Mouse (Mus musculus): ENCODE measurements around the gene Agtr1b. TPM values are rescaled to one million over a fixed set of nuclear protein-coding genes. Genes with fewer than 3 reads are reported as not detected.
A peak's percentile ranks its signal among the peaks of the same experiment; 100 is the strongest.

Agtr1b gene
- total RNA-seq (2021) (10 to 100 TPM in 1 of 2 experiments, 1 to 10 TPM in 1; 8.9 to 11.9 TPM), polyA plus RNA-seq (2012; rRNA removed) (5.5 and 7.0 TPM in 2 replicates)
- long read RNA-seq, transcript Agtr1b-201 (2 exons, 2,147 nt): major isoform, 11 of 13 reads
- long read RNA-seq, partial matches to known transcripts: 0 of 13 reads
- long read RNA-seq, other reads (novel, unspliced or antisense): 2 of 13 reads

DNA sequence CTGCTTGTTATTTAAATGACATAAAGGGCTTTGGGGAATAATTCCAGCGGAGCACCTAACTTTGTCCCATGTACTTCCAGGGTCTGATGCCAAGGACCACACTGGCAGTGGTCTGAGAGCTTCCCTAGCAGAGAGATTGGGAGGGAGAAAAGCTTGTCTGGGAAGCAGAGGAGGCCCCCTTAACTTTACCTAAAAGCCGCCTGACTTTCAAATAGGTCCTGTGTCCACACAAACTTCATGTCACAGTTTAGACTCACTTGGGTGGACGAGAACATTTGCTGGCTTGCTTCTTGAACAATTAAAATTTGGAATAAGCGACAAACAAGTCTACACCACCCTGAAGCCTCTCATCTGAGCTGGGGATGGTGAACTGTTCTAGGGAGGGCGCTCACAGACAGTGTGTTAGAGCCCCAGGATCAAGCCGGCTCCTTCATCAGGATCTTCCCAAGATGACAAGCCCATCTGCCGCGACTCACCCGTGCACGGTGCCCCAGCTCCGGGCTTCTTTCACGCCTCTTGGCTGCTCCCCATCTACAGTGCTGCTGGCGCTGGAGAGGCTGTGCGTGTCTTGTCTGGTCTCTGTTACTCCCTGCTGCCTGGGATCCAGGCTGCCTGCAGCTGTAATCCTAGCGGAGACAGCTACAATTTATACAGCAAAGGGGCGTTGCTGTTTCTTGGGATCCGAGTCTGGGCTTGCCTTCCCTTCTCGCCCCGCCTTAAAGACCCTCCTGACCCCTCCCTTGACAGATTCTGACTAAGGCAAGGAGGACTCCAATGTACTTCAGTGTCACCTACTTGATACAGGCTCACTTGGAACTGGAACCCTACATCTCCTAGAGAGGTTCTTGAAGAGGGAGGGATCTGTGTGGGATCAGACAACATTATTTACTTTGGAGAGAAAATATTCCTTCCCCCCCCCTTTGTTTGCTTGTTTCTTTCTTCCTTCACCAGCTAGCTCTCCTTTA, at the start of gene Agtr1b:
Gene Agtr1b (minus strand): TSS at position 620 of the 965 bp plus-strand sequence.
- DNase-seq: peak; percentile 59

DNA sequence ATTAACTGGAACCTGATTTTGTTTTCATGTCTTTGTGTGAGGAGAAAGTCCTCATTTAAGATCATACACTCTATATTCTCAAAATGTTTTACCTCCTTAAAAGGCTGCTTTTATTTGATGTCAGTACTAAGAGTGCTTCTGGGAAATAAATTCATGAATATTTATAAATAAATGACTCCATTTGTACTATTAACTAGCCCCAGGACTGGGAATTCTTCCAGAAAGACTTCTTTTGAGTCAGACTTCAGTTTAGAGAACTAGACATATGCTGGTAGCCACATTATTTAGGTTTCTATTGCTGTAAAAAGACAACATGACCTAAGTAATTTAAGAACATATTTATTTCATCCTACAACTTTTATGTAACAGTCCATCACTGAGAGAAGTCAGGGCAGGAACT, 13.4 kb downstream of the Agtr1b start:
- no peak for DNase-seq

DNA sequence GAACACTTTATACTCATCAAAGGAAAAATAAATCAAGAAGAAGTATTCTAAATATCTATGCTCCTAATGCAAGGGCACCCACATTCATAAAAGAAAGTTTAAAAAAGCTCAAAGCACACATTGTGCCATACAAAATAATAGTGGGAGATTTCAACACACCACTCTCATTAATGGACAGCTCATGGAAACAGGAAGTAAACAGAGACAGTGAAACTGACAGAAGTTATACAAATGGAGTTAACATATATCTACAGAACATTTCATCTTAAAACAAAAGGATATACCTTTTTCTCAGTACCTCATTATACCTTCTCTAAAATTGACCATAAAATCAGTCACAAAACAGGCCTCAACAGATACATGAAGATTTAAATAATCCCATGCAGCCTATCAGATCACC, 18.8 kb downstream of the Agtr1b start:
- no peak for DNase-seq

DNA sequence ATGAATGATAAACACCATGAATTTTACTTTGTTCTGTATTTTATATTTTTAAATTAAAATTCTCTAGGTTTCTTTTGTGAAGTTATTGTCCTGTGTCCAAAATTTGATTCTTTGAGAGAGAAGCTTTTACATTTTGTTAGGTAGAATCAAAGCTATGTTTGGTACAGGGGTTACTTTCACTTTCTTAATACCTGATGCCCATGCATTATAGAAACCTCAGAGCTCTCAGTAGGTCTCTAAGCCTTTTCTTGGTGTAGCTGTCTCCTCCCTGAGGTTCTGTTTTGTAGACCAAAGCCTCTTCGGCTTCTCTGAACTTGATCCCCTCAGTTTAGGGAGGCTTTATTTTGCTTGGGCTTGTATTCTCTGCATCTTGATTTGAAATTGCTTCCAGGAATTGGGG, 26.6 kb downstream of the Agtr1b start:
- DNase-seq: no peak

DNA sequence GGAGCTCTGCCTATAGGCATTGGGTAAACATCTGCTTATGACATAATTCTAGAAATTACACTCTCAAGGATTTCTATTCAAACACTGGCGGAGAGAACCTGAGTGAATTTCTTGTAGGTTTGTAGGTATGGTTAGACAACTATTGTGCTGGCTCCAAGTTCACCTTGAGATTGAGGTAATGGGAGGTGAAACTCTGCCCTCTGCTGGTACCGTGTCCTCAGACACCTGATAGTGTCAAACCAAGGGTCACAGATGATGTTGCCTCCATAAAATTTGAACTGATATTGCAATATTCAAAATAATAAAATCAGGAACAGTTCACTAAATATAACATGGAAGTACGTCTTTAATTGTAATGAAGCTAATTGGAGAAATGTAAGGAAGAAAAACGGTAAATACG, 32.3 kb downstream of the Agtr1b start:
- DNase-seq: peak; percentile 39

DNA sequence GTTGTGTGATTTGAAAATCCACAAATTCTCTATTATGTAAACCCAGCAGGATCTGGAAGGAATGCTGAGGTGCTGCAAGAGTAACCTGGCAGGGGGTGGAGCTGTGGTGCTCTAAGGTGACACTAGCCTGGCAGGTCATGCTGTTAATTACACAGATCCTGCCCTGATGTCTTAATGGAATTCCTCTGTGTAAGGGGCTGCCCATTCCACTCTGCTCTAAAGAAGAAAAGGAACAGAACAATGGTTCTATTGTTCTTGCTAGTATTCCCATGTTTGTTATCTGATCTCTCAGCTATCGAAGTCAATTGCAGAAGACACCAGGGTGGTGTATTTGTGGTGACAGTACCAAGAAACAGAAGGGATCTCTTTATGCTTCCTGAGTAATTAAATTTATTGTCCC, 49.7 kb downstream of the Agtr1b start:
- no peak for DNase-seq

DNA sequence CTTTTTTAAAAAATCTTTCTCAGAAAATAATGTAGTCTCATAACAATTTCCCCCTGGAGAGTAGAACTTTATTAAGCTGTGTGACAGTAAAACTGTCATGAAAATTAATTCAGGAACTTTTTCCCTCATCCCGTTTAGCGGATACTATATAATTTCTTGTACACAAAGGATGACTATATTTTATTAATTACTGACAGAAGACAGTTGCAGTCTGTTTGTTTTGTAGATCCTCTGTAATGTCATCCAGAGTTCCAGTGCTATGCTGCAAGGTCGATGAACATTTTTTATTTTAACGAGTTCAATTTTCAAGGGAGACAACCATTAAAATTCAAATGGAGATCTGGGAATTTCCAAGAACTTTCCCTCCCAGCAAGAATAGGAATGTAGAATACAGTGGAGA, 57.8 kb downstream of the Agtr1b start:
- no peak for DNase-seq

DNA sequence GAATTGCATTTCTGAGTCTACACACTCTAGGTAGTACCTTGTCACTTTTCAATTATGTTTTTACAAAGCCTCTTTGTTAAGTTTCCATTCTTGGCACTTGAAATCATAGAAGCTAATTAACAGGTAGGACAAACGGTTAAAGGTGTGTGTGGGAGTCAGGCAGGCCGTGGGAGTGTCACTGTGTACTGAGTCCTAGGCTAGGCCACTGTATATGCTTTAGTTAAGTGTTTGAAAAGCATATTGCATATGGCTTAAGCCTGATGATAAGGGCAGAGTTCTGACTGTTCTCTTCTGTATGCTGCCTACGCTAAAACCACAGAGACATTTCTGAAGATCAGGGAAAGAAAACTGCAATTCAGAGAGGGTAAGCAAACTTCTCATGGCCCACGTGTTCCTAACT, 59.7 kb downstream of the Agtr1b start:
- no peak for DNase-seq

DNA sequence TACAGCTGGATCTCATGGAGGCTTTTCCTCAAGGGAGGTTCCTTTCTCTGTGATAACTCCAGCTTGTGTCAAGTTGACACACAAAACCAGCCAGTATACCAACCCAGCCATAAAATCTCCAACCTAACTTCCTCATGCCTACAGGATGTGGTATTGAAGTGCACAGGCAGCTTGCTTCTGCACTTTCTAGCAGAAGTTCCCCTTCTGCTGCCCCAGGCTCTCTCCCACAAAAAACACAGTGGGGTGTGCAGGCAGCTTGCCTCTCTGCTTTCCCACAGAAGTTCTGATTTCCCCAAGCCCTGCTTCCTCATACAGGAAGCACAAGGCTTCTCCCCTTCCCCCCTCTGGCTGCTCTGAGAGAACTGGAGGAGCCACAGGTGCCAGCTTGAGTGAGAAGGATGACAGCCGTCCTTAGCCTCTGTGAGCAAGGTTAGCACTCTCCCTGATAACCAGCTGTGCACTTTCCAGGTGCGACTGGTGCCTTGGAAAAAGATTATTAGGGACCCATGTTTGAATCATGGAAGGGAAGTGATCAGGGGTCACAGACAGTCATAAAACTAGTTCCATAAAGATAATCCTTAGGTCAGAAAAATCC, 62.1 kb downstream of the Agtr1b start:
- peak; percentile 11 for DNase-seq

DNA sequence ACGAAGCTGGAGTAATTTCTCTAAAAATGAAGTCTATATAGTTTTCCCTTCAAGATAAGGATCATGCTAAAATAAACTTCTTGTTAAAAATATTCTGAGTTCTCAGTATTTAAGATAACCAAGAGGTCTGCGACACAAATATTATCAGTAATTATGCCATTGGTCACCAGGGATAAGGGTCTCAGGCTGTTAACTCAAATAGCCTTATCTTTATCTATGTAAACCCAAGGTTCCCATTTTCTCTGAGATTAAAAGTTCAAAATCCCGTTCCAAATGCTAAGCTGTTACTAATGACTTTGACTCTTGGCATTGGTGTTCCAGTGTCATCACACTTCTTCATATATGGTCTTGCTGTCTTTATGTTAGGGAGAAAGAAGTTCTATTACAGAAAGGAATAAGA, 71.4 kb downstream of the Agtr1b start:
- no peak for DNase-seq

DNA sequence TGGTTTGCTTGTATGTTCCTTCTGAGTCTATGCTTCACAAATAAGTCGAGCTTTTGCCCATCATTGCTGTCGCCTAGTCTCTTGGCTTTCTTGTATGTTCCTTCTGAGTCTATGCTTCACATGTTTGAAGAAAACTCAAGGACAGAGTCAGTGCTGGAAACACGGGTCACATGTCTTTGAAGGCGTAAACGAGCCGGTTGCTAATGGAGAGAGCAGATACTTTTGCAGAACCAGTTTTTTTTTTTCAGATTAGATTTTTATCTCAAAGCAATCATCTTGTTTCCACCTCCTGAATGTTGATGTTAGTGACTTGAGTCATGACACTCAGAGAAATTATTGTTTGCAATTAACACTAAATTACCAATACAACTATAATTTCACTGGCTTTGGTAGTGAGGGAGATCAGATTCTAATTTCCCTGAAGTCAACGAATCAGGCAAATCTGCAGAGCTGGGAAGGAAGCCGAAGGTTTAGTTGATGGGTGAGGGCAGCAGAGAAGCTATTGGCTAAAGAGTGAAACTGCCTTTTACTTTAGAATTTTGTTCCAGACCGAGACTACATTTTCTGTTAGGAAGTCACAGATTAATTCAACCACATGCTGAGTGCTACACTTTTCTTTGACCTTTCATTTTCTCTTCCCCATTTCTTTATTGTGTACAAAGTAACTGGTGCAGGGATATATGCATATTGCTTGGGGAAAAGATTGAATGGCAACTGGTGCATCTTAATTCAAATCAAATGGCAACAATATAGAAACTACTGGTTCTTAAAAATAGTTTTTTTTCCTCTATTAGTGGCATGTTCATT, 72.2 kb downstream of the Agtr1b start:
- DNase-seq: no peak

DNA sequence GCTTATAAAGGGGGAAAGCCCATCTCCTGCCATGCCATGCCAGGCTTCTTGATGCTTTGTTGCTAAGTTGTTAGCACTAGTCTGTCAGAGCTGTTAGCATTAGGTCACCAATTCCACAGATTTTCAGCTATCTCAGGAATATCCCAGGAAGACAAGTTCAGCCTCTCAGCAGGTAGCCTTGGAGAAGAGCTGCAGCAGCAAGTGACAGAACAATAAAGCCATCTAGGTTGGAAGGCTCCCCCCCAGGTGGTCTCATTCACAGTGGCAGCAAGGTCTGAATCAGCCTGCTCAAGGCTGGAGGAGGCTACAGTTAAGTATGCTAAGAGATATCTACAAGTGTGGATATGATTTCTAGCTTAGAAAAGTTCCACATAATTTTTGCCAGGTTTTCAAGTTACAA, 75.6 kb downstream of the Agtr1b start:
- DNase-seq: no peak

DNA sequence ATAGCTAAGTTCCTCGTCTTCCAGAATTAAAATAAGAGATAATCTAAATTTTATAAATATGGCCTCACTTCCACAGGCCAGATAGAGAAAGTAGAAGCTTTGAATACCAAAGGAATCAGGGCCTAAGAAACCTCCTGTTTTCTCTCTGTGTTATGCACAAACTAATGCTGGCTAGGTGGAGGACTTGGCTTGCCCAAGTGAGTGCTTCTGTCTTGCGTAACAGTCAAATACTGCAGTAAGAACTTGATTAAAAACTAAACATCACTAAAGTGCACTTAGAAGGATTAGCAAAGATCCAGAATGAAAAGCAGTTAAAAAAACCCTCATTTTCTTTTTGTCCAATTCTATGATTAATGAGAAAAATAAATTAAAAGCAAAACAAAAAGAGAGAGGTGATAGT, 78.2 kb downstream of the Agtr1b start:
- no peak for DNase-seq

DNA sequence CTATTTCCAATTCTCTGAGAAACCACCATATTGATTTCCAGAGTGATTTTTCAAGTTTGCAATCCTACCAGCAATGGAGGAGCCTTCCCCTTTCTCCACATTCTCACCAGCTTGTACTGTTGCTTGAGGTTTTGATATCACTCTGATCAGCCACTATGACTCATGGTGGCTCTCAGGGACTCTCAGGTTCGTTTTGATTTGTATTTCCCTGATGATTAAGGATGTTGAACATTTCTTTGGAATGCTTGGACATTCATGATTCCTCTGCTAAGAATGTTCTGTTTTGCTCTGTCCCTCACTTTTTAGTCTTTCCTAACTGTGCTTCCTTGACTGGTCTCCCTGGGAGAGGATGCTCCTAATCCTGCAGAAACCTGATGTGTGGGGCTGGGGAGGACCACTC, 85.2 kb downstream of the Agtr1b start:
- DNase-seq: no peak

DNA sequence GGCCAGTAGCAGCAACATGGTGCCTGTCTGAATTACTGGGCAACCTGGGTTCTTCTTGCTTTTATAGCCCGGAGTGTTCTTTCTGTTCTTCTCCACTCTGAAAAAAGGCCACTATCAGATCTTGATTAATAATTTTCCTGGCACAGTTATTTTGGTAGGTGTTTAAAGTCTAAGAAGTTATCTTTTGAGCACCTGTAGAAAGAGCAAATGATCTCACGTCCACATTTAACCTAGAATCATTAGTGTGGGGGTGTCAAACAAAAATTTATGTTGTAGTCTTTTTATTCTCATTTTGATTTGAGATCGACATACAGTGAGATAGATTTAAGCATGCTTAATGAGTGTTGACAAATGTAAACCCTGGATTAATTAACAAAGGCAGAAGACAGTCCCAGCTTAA, 91.3 kb downstream of the Agtr1b start, which contains the start of gene Cpb1:
Gene Cpb1 (minus strand): TSS at position 101 of the 400 bp plus-strand sequence.
- no peak for DNase-seq

Other genes starting within 250 kb of the Agtr1b start
- gene Gyg, start 211.9 kb downstream of the Agtr1b start, total RNA-seq (2021): 100 to 1,000 TPM in 1 of 2 experiments, 10 to 100 TPM in 1; 93.1 to 152 TPM
- 29.2 and 30.3 TPM in 2 replicates for gene Gyg, start 211.9 kb downstream of the Agtr1b start, polyA plus RNA-seq (2012; rRNA removed)
- 1 to 10 TPM; 2.1 to 2.5 TPM for gene Cpa3, start 125.0 kb downstream of the Agtr1b start, total RNA-seq (2021)
- 0.09 and 0.24 TPM in 2 replicates for gene Cpa3, start 125.0 kb downstream of the Agtr1b start, polyA plus RNA-seq (2012; rRNA removed)
- 1 to 10 TPM; 5.7 to 6.7 TPM for gene Cpb1, start 91.4 kb downstream of the Agtr1b start, total RNA-seq (2021)
- gene Cpb1, start 91.4 kb downstream of the Agtr1b start, polyA plus RNA-seq (2012; rRNA removed): 0.74 and 0.83 TPM in 2 replicates

All from adrenal gland, adult 2 months (tissue).